Mouse (Mus musculus) midbrain, postnatal 0 days (tissue): Measurements from ENCODE around the gene Actn3. TPM values are rescaled to one million over a fixed set of nuclear protein-coding genes. Genes with fewer than 3 reads are reported as not detected.

Source experiments
- ATAC-seq: fragments of 200-750 bp; cut with Nextera tagmentation; 2 replicates; pipeline ENCODE4 v1.8.0; 2017; ENCODE audit warnings: moderate number of reproducible peaks, mild to moderate bottlenecking, moderate TSS enrichment, moderate library complexity; ENCODE audit not compliant: low FRiP score
- DNase-seq: peaks from one replicate; pipeline ENCODE4 v3.0.0-alpha.2; 2015; ENCODE audit warnings: low spot score
- H3K27ac ChIP-seq: fragments of 300-500 bp; sonication (generic); 2 replicates; pipeline ENCODE4 v1.5.1; 2014; ENCODE audit warnings: low read depth, mild to moderate bottlenecking, low read length, mixed read lengths
- H3K27me3 ChIP-seq: fragments of 300-500 bp; sonication (generic); 2 replicates; pipeline ENCODE4 v1.6.1; 2014; ENCODE audit warnings: low read length, control low read depth, mixed read lengths; ENCODE audit not compliant: insufficient read depth
- H3K36me3 ChIP-seq: fragments of 300-500 bp; sonication (generic); 2 replicates; pipeline ENCODE4 v1.6.1; 2014; ENCODE audit warnings: low read length, control low read depth, mixed read lengths; ENCODE audit not compliant: insufficient read depth
- H3K4me1 ChIP-seq: fragments of 300-500 bp; sonication (generic); 2 replicates; pipeline ENCODE4 v1.6.1; 2014; ENCODE audit warnings: mild to moderate bottlenecking, control low read depth, antibody characterized with exemption, low read length, mixed read lengths; ENCODE audit not compliant: insufficient read depth
- H3K4me2 ChIP-seq: fragments of 300-500 bp; sonication (generic); 2 replicates; pipeline ENCODE4 v1.6.1; 2014; ENCODE audit warnings: low read depth, mild to moderate bottlenecking, low read length, mixed read lengths; ENCODE audit not compliant: poor library complexity, severe bottlenecking
- H3K4me3 ChIP-seq: fragments of 300-500 bp; sonication (generic); 2 replicates; pipeline ENCODE4 v1.5.1; 2014; ENCODE audit warnings: low read depth, mild to moderate bottlenecking, low read length, moderate library complexity
- H3K9ac ChIP-seq: fragments of 300-500 bp; sonication (generic); replicated peaks from 2 replicates; pipeline ENCODE4 v1.6.1; 2014; ENCODE audit warnings: mild to moderate bottlenecking, low read length, moderate library complexity, mixed read lengths; ENCODE audit not compliant: poor library complexity, severe bottlenecking
- H3K9me3 ChIP-seq: fragments of 300-500 bp; sonication (generic); 2 replicates; pipeline ENCODE4 v1.6.1; 2016; ENCODE audit warnings: low read length, control low read depth
- CTCF ChIP-seq: IDR thresholded peaks from 2 replicates; pipeline ENCODE4 v1.5.1; 2016; ENCODE audit warnings: antibody characterized with exemption, mild to moderate bottlenecking
- WGBS: fragments of 180-500 bp; shearing (Covaris S2); extraction: QIAGEN DNeasy Blood & Tissue Kit; methylation state at CpG from one replicate; pipeline ENCODE4 v1.1.7; 2014; 5-methylcytosine and 5-hydroxymethylcytosine counted together
- polyA plus RNA-seq: library from polyadenylated mRNA; unstranded; fragments of >200 nt; fragmentation: Nextera tagmentation; extraction: Ambion mirVana; gene quantifications from 2 replicates; pipeline ENCODE4 v1.2.1, GENCODE M21; 2015
- total RNA-seq: library from RNA; depleted of rRNA; stranded (reverse); fragments of >200 nt; gene quantifications from 2 replicates; pipeline ENCODE4 v1.2.3, GENCODE M21; 2014

Actn3 gene
- total and polyA plus RNA-seq, 2 experiments from 2014 or later: 4.4 to 5.3 TPM

GRCm38 (mm10) chr19:4908107-4908506 is 30.4 kb upstream of the Actn3 start:
- Histone ChIP-seq H3K9ac (no peak overlapping the region), H3K36me3 (peaks cover 49% of the 10 kb centered on the region), H3K4me3 (no peak overlapping the region), H3K27me3 (no peaks in the 10 kb centered on the region), H3K27ac (no peak overlapping the region), H3K4me2 (no peak overlapping the region), H3K4me1 (no peaks in the 10 kb centered on the region), H3K9me3 (no peaks in the 10 kb centered on the region)
- peak; percentile 74 for TF ChIP-seq CTCF
- 83% methylated on average over 4 of the region's 4 CpGs for WGBS
- ATAC-seq (no peak), DNase-seq (peak; percentile 31)

- Histone ChIP-seq H3K4me2 (peak within 1 kb of the TSS; percentile 69), H3K4me1 (no peaks in the 10 kb centered on the region), H3K4me3 (peak within 1 kb of the TSS; percentile 68), H3K27me3 (no peaks in the 10 kb centered on the region), H3K36me3 (peaks cover 41% of the 10 kb centered on the region), H3K9ac (peak within 1 kb of the TSS; percentile 62), H3K9me3 (no peaks in the 10 kb centered on the region), H3K27ac (peak within 1 kb of the TSS; percentile 78)
- 7% methylated on average over 31 of the region's 31 CpGs for WGBS
- no peak for TF ChIP-seq CTCF
- peak; percentile 89 for DNase-seq
- peak; percentile 81 for ATAC-seq
Measured at GRCm38 (mm10) chr19:4905979-4906794, 28.5 kb upstream of the Actn3 start, which contains the start of gene Bbs1. TSS of gene Bbs1 (minus strand) at chr19:4906628.

GRCm38 (mm10) chr19:4899888-4900287 is 22.2 kb upstream of the Actn3 start:
- peaks cover 27% of the 10 kb centered on the region for H3K36me3 ChIP-seq
- ATAC-seq (no peak), DNase-seq (no peak)
- 86% methylated on average over 3 of the region's 3 CpGs for WGBS
- H3K27me3 ChIP-seq: no peaks in the 10 kb centered on the region
- no peak overlapping the region for H3K4me3 ChIP-seq
- no peaks in the 10 kb centered on the region for H3K4me1 ChIP-seq
- H3K9ac ChIP-seq: no peak overlapping the region
- H3K9me3 ChIP-seq: no peaks in the 10 kb centered on the region
- H3K4me2 ChIP-seq: no peak overlapping the region
- no peak overlapping the region for H3K27ac ChIP-seq
- no peak for TF ChIP-seq CTCF

GRCm38 (mm10) chr19:4898972-4899371 is 21.3 kb upstream of the Actn3 start:
- 80% methylated on average over 9 of the region's 9 CpGs for WGBS
- Histone ChIP-seq H3K36me3 (peaks cover 36% of the 10 kb centered on the region), H3K9me3 (no peaks in the 10 kb centered on the region), H3K4me2 (no peak overlapping the region), H3K4me1 (no peaks in the 10 kb centered on the region), H3K27ac (no peak overlapping the region), H3K9ac (no peak overlapping the region), H3K4me3 (no peak overlapping the region), H3K27me3 (no peaks in the 10 kb centered on the region)
- DNase-seq (no peak), ATAC-seq (no peak)
- no peak for TF ChIP-seq CTCF

GRCm38 (mm10) chr19:4896780-4897520 is 19.2 kb upstream of the Actn3 start:
- WGBS: 49% methylated on average over 21 of the region's 21 CpGs
- Histone ChIP-seq H3K4me1 (no peaks in the 10 kb centered on the region), H3K4me3 (no peak overlapping the region), H3K27ac (no peak overlapping the region), H3K4me2 (no peak overlapping the region), H3K36me3 (peaks cover 33% of the 10 kb centered on the region), H3K9ac (no peak overlapping the region), H3K9me3 (no peaks in the 10 kb centered on the region), H3K27me3 (no peaks in the 10 kb centered on the region)
- ATAC-seq (no peak), DNase-seq (no peak)
- TF ChIP-seq CTCF: no peak

GRCm38 (mm10) chr19:4891798-4892197 is 14.1 kb upstream of the Actn3 start:
- no peaks in the 10 kb centered on the region for H3K4me1 ChIP-seq
- H3K27me3 ChIP-seq: no peaks in the 10 kb centered on the region
- H3K27ac ChIP-seq: no peak overlapping the region
- no peak for TF ChIP-seq CTCF
- H3K36me3 ChIP-seq: peaks cover 43% of the 10 kb centered on the region
- no peaks in the 10 kb centered on the region for H3K9me3 ChIP-seq
- no peak for DNase-seq
- no peak overlapping the region for H3K4me2 ChIP-seq
- H3K4me3 ChIP-seq: no peak overlapping the region
- no peak overlapping the region for H3K9ac ChIP-seq
- ATAC-seq: no peak
- WGBS: 75% methylated on average over 3 of the region's 3 CpGs
